ENCODE assay signal across 10 mouse cellular contexts in the genomic region with DNA sequence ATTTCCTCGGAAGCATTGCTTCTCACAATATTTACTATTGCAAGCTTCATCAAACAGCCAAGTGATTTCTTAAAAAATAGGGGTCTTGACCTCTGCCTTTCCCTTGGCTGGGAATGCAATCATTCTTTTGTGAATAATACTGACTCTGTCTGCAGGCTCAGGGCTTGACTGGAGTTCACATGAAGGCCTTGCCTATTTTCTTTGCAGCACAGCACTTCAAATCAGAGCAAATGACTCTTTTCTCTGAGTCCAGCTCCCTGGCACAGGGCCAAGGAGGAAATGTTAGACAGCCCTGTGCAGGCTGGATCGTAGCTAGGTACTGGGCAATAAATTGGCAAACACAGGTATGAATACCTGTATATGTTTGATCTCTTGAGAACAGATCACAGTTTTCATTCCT.
DNase-seq lines count a peak whose midpoint lies in the region; ATAC-seq lines count a peak whose summit lies in the region.
"Had no signal": no experiment of that assay in that cellular context is flagged by ENCODE, and none has a peak within 500 bp of the region (broad histone marks: within the 10 kb centered on the region; RNA-seq: fewer than 3 reads in every experiment).

No protein-coding gene starts in this region.

- 0 out of 2 replicates have a peak, but pooled peaks have one; percentile 38 for ATAC-seq in hindbrain, embryonic 15.5 days (ENCODE audit: low FRiP score, low read depth)
- no peak for ATAC-seq in hindbrain, embryonic 16.5 days
- 0 out of 2 replicates have a peak, but pooled peaks have one; percentile 47 for ATAC-seq in intestine, embryonic 14.5 days (replicated peaks; ENCODE audit: low FRiP score, low TSS enrichment, low read depth)
- ATAC-seq in heart, embryonic 12.5 days (ENCODE audit: insufficient number of reproducible peaks, low FRiP score), result no peak
- no peak for ATAC-seq in granulocyte monocyte progenitor cell, adult 5-6 weeks (replicated peaks; ENCODE audit: poor library complexity, severe bottlenecking)

- H3K27me3 ChIP-seq in hindbrain, embryonic 15.5 days, result no peaks in the 10 kb centered on the region
- no peaks in the 10 kb centered on the region for H3K27me3 ChIP-seq in hindbrain, embryonic 16.5 days (replicated peaks; ENCODE audit: control insufficient read depth, insufficient read depth, low read length)
- no peaks in the 10 kb centered on the region for H3K27me3 ChIP-seq in intestine, embryonic 14.5 days (replicated peaks; ENCODE audit: control insufficient read depth, insufficient read depth, low read length)
- no peaks in the 10 kb centered on the region for H3K27me3 ChIP-seq in heart, embryonic 12.5 days (replicated peaks)
- H3K27me3 ChIP-seq: hindbrain, embryonic 13.5 days; limb, embryonic 13.5 days had no signal

- no peak overlapping the region for H3K4me2 ChIP-seq in hindbrain, embryonic 15.5 days
- H3K4me2 ChIP-seq in hindbrain, embryonic 16.5 days (ENCODE audit: low read length), result no peak overlapping the region
- no peak overlapping the region for H3K4me2 ChIP-seq in intestine, embryonic 14.5 days (ENCODE audit: low read length)
- no peak overlapping the region for H3K4me2 ChIP-seq in heart, embryonic 12.5 days
- H3K4me2 ChIP-seq: hindbrain, embryonic 13.5 days; limb, embryonic 13.5 days had no signal

- H3K9me3 ChIP-seq in hindbrain, embryonic 15.5 days, result no peaks in the 10 kb centered on the region
- no peaks in the 10 kb centered on the region for H3K9me3 ChIP-seq in hindbrain, embryonic 16.5 days (ENCODE audit: control insufficient read depth, low read length)
- no peaks in the 10 kb centered on the region for H3K9me3 ChIP-seq in intestine, embryonic 14.5 days (ENCODE audit: control insufficient read depth, low read length)
- no peaks in the 10 kb centered on the region for H3K9me3 ChIP-seq in heart, embryonic 12.5 days (replicated peaks)
- H3K9me3 ChIP-seq: hindbrain, embryonic 13.5 days; limb, embryonic 13.5 days had no signal

- H3K27ac ChIP-seq in hindbrain, embryonic 15.5 days (replicated peaks), result no peak overlapping the region
- H3K27ac ChIP-seq in hindbrain, embryonic 16.5 days (ENCODE audit: low read depth, low read length), result no peak overlapping the region
- no peak overlapping the region for H3K27ac ChIP-seq in intestine, embryonic 14.5 days (ENCODE audit: low read depth)
- no peak overlapping the region for H3K27ac ChIP-seq in heart, embryonic 12.5 days (ENCODE audit: poor library complexity, severe bottlenecking)
- H3K27ac ChIP-seq: hindbrain, embryonic 13.5 days; limb, embryonic 13.5 days had no signal

- peak; percentile 24 for DNase-seq in cerebellum, adult 9-11 months
- DNase-seq in intestine, embryonic 14.5 days (ENCODE audit: low spot score), result no peak
- peak; percentile 0 for DNase-seq in lung, postnatal 25 days (ENCODE audit: low spot score)
- DNase-seq in right cerebral cortex, postnatal 25 days, result no peak

- no peak overlapping the region for H3K4me3 ChIP-seq in hindbrain, embryonic 15.5 days
- H3K4me3 ChIP-seq in hindbrain, embryonic 16.5 days (ENCODE audit: low read length), result no peak overlapping the region
- no peak overlapping the region for H3K4me3 ChIP-seq in intestine, embryonic 14.5 days (ENCODE audit: low read depth, low read length)
- H3K4me3 ChIP-seq in heart, embryonic 12.5 days, result no peak overlapping the region
- H3K4me3 ChIP-seq: hindbrain, embryonic 13.5 days; limb, embryonic 13.5 days had no signal

- H3K9ac ChIP-seq in hindbrain, embryonic 15.5 days, result no peak overlapping the region
- H3K9ac ChIP-seq in hindbrain, embryonic 16.5 days (ENCODE audit: low read depth, low read length), result no peak overlapping the region
- no peak overlapping the region for H3K9ac ChIP-seq in intestine, embryonic 14.5 days (ENCODE audit: low read length)
- H3K9ac ChIP-seq in heart, embryonic 12.5 days, result no peak overlapping the region
- H3K9ac ChIP-seq: hindbrain, embryonic 13.5 days; limb, embryonic 13.5 days had no signal

- 27% methylated on average over 2 of the region's 2 CpGs for WGBS in hindbrain, embryonic 15.5 days
- 34% methylated on average over 2 of the region's 2 CpGs for WGBS in hindbrain, embryonic 16.5 days
- 14% methylated on average over 2 of the region's 2 CpGs for WGBS in intestine, embryonic 14.5 days
- 61% methylated on average over 2 of the region's 2 CpGs for WGBS in heart, embryonic 12.5 days

- H3K4me1 ChIP-seq in hindbrain, embryonic 15.5 days (replicated peaks), result no peaks in the 10 kb centered on the region
- H3K4me1 ChIP-seq in hindbrain, embryonic 16.5 days (ENCODE audit: control insufficient read depth, insufficient read depth, low read depth, low read length), result no peaks in the 10 kb centered on the region
- H3K4me1 ChIP-seq in intestine, embryonic 14.5 days (replicated peaks; ENCODE audit: control insufficient read depth, insufficient read depth, low read length), result no peaks in the 10 kb centered on the region
- H3K4me1 ChIP-seq in heart, embryonic 12.5 days (replicated peaks), result no peaks in the 10 kb centered on the region

- no peaks in the 10 kb centered on the region for H3K36me3 ChIP-seq in hindbrain, embryonic 15.5 days
- no peaks in the 10 kb centered on the region for H3K36me3 ChIP-seq in hindbrain, embryonic 16.5 days (ENCODE audit: control insufficient read depth, insufficient read depth, low read length)
- H3K36me3 ChIP-seq in intestine, embryonic 14.5 days (ENCODE audit: control insufficient read depth, insufficient read depth, low read length), result no peaks in the 10 kb centered on the region
- no peaks in the 10 kb centered on the region for H3K36me3 ChIP-seq in heart, embryonic 12.5 days
- H3K36me3 ChIP-seq: hindbrain, embryonic 13.5 days; limb, embryonic 13.5 days had no signal

Comparison
In these comparisons a context has a peak if more than half of its experiments do, and no peak if none do; other contexts are left out.
1. ATAC-seq: peak in hindbrain, embryonic 15.5 days (single experiment) and intestine, embryonic 14.5 days (single experiment); none in hindbrain, embryonic 16.5 days (single experiment), heart, embryonic 12.5 days (single experiment) and granulocyte monocyte progenitor cell, adult 5-6 weeks (single experiment).
2. DNase-seq: peak in cerebellum, adult 9-11 months (single experiment) and lung, postnatal 25 days (single experiment); none in intestine, embryonic 14.5 days (single experiment) and right cerebral cortex, postnatal 25 days (single experiment).